10 mouse cellular contexts compared by ENCODE assay signal in genomic region chr2:138974548-138974947, GRCm38 (mm10).
"Had no signal": no experiment of that assay in that cellular context is flagged by ENCODE, and none has a peak within 500 bp of the region (broad histone marks: within the 10 kb centered on the region; RNA-seq: fewer than 3 reads in every experiment).

No protein-coding gene starts in this region.

- H3K9me3 ChIP-seq: limb, embryonic 13.5 days; liver, embryonic 12.5 days; neural tube, embryonic 12.5 days had no signal

- H3K4me1 ChIP-seq: limb, embryonic 13.5 days; liver, embryonic 12.5 days; neural tube, embryonic 12.5 days had no signal

- H3K36me3 ChIP-seq: limb, embryonic 13.5 days; liver, embryonic 12.5 days; neural tube, embryonic 12.5 days had no signal

- H3K4me2 ChIP-seq: limb, embryonic 13.5 days; liver, embryonic 12.5 days; midbrain, embryonic 11.5 days; neural tube, embryonic 12.5 days had no signal

- ATAC-seq: inflammation-experienced regulatory T-cells, adult 6 months; liver, embryonic 12.5 days had no signal

- H3K27me3 ChIP-seq: limb, embryonic 13.5 days; liver, embryonic 12.5 days; neural tube, embryonic 12.5 days had no signal

- H3K4me3 ChIP-seq: limb, embryonic 13.5 days; liver, embryonic 12.5 days; neural tube, embryonic 12.5 days had no signal

- DNase-seq: kidney, adult 18-20 months; kidney, postnatal 25 days; lung, postnatal 4 days; thymus, adult 18-20 months; thymus, postnatal 25 days had no signal

- H3K27ac ChIP-seq: limb, embryonic 13.5 days; liver, embryonic 12.5 days; neural tube, embryonic 12.5 days had no signal

- H3K9ac ChIP-seq: limb, embryonic 13.5 days; liver, embryonic 12.5 days; neural tube, embryonic 12.5 days had no signal
